Mouse (Mus musculus) gastrocnemius, postnatal 10 days (tissue): ENCODE data around the gene Myo15. TPM values are rescaled to one million over a fixed set of nuclear protein-coding genes. Genes with fewer than 3 reads are reported as not detected.
"Not testable (repeated sequence)": the region's sequence is repeated elsewhere in the genome, so short reads cannot be mapped to it uniquely, and the experiment has no call there.

Experiments
- DNase-seq: peaks from one replicate; pipeline ENCODE4 v3.0.0; 2021; ENCODE audit warnings: mixed read lengths
- total RNA-seq, 2 experiments: library from RNA; stranded (reverse); gene quantifications; 2 replicates each; pipeline ENCODE4 v1.2.3; 2021

Gene Myo15
- total RNA-seq, 2 experiments from 2014 or later = 0.05 to 0.16 TPM

- DNase-seq = no peak
Observed at GRCm38 (mm10) chr11:60548112-60548511, 79.0 kb downstream of the Myo15 start.

DNA sequence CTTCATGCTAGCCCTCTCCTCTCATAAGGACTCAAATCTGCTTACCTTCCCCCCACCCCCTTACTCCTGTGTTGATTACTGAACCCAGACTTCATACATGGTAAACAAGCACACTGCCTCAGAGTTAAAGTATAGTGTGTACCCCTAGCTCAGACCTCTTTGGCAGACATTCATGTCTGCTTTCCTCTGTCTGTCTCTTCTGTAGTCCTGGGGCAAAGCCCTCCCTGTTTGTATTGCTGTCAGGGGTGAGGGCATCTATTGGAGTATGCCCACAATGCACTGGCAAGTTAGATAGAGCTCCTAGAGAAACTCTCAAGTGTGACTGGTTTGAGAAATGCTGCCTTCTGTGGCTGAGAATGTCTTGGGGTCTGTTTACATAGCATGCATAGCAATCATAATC lies 84.0 kb downstream of the Myo15 start:
- DNase-seq = no peak

GRCm38 (mm10) chr11:60557675-60558074 lies 88.5 kb downstream of the Myo15 start:
- no peak for DNase-seq

GRCm38 (mm10) chr11:60559342-60559741 lies 90.2 kb downstream of the Myo15 start:
- DNase-seq = peak; percentile 65

DNA sequence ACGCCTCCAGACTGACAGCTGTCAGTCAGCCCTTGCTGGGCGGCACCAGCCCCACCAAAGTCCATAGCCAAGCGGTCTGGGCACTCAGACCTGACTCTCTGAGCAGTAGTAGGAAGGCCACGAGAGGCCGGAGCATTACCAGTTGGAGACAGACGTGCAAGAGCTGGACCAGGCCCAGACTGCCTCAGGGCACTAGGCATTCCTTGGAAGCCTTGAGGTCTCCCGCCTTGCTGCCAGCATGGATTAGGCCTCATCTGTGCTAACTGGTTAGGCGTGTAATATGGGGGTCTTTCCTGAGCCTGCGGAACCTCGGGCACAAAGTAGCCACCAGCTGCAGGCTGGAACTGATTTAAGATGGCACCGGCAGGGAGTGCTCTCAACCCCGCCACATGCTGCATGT lies 104.9 kb downstream of the Myo15 start:
- not testable (repeated sequence) for DNase-seq

Other genes with a start within 250 kb of the Myo15 start
- gene Srebf1, start 246.8 kb upstream of the Myo15 start, total RNA-seq = 10 to 100 TPM; 24.2 to 29.1 TPM
- 10 to 100 TPM; 38.6 to 45.1 TPM for gene Tom1l2, start 116.4 kb upstream of the Myo15 start, total RNA-seq
- 1 to 10 TPM; 1.3 to 1.6 TPM for gene Drc3, start 116.0 kb upstream of the Myo15 start, total RNA-seq
- gene Gid4, start 52.2 kb upstream of the Myo15 start, total RNA-seq = 10 to 100 TPM; 20.6 to 22.6 TPM
- gene Atpaf2, start 50.9 kb upstream of the Myo15 start, total RNA-seq = 10 to 100 TPM; 29.8 to 37.0 TPM
- gene Drg2, start 14.7 kb upstream of the Myo15 start, total RNA-seq = 10 to 100 TPM; 32.6 to 34.0 TPM
- 10 to 100 TPM; 73.2 to 73.7 TPM for gene Alkbh5, start 67.0 kb downstream of the Myo15 start, total RNA-seq
- 10 to 100 TPM; 15.7 to 20.3 TPM for gene Llgl1, start 230.4 kb downstream of the Myo15 start, total RNA-seq